Mouse (Mus musculus) CD4-positive helper T cell, adult 2 months (primary cell): ENCODE measurements around the gene H2al1n.
"Not testable (repeated sequence)": the region's sequence is repeated elsewhere in the genome, so short reads cannot be mapped to it uniquely, and the experiment has no call there.

Experiments
- DNase-seq: peaks from one replicate; pipeline ENCODE4 v3.0.0-alpha.2; 2012; ENCODE audit warnings: low read depth, missing footprints, low spot score

The H2al1n gene

GRCm38 (mm10) chrX:14210848-14211247 lies at the start of gene H2al1n:
Gene H2al1n, plus strand, starts transcription at chrX:14211148.
- DNase-seq, result not testable (repeated sequence)

DNA sequence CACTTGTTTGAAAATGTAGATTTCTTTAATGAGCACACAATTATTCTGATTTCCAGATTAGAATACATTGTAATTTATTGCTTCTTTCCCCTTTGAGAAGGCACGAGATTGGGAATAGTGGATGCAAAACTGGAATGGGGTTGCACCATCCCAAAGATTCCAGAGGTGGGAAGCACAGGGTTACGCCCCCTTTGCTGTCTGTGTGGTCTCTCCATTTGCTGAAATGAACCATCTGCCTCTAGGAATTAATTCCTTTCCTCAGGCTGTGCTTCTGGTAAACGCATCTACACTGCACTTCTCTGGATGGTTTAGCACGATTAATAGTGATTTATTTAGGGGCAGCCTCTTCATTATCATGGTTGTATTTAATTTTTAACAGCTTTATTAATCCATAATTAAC lies 11.7 kb upstream of the H2al1n start:
- no peak for DNase-seq

- DNase-seq, result no peak
Observed at GRCm38 (mm10) chrX:14206112-14206875, 4.7 kb upstream of the H2al1n start.

- no peak for DNase-seq
Observed at GRCm38 (mm10) chrX:14229218-14229617, 18.3 kb downstream of the H2al1n start.

DNA sequence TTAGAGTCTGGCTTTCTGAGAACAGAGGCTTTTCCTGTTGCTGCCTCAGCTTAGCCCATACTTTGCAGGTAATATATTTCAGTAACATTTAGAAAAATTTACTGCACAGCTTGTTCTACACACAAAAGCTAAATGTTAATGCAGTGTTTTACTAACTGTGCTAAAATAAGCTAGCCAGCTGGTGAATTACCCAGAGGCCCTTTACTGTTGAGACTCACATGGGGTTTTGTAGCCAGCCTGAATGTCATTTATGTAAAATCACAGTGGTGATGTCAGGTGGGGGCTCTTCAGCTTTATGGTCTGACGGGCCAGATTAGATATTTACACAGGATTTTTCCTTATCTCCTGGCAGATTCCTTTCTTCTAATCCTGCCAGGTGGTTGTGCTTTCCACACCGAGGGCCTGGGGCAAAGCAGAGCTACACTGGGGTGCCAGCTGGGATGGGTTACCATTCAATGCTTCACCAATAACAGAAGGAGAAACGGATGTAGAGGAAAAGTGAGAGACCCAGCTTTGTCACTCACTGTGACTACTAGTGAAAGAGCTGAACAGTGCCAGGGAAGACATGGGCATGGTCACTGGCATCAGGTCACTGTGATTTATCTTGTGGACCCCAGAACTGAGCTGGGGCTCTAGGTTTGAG lies 48.8 kb downstream of the H2al1n start:
- DNase-seq, result no peak
